Mouse (Mus musculus) neural tube, embryonic 11.5 days (tissue): ENCODE results near the gene Fmo3. TPM values are rescaled to one million over a fixed set of nuclear protein-coding genes. Genes with fewer than 3 reads are reported as not detected.

Experiments
- ATAC-seq: fragments of 200-750 bp; cut with Nextera tagmentation; 2 replicates; pipeline ENCODE4 v1.8.0; 2017; ENCODE audit warnings: moderate number of reproducible peaks, mild to moderate bottlenecking, moderate TSS enrichment, moderate library complexity; ENCODE audit not compliant: insufficient read depth, low FRiP score, low TSS enrichment
- DNase-seq: peaks from one replicate; pipeline ENCODE4 v3.0.0-alpha.2; 2015; ENCODE audit warnings: low spot score
- H3K27ac ChIP-seq: fragments of 300-500 bp; sonication (generic); 2 replicates; pipeline ENCODE4 v1.5.1; 2014; ENCODE audit warnings: low read depth, mild to moderate bottlenecking, low read length
- H3K27me3 ChIP-seq: fragments of 300-500 bp; sonication (generic); 2 replicates; pipeline ENCODE4 v1.6.1; 2014; ENCODE audit warnings: mild to moderate bottlenecking, low read length, mixed read lengths; ENCODE audit not compliant: control insufficient read depth, insufficient read depth
- H3K36me3 ChIP-seq: fragments of 300-500 bp; sonication (generic); 2 replicates; pipeline ENCODE4 v1.6.1; 2014; ENCODE audit warnings: mild to moderate bottlenecking, low read length, moderate library complexity, mixed read lengths; ENCODE audit not compliant: control insufficient read depth, insufficient read depth
- H3K4me1 ChIP-seq: fragments of 300-500 bp; sonication (generic); 2 replicates; pipeline ENCODE4 v1.6.1; 2014; ENCODE audit warnings: low read length, mixed read lengths; ENCODE audit not compliant: control insufficient read depth, insufficient read depth
- H3K4me2 ChIP-seq: fragments of 300-500 bp; sonication (generic); 2 replicates; pipeline ENCODE4 v1.6.1; 2014; ENCODE audit warnings: low read depth, mild to moderate bottlenecking, moderate library complexity
- H3K4me3 ChIP-seq: fragments of 300-500 bp; sonication (generic); 2 replicates; pipeline ENCODE4 v1.5.1; 2014; ENCODE audit warnings: low read depth, low read length
- H3K9ac ChIP-seq: fragments of 300-500 bp; sonication (generic); 2 replicates; pipeline ENCODE4 v1.6.1; 2014; ENCODE audit warnings: mild to moderate bottlenecking, low read length
- H3K9me3 ChIP-seq: fragments of 300-500 bp; sonication (generic); 2 replicates; pipeline ENCODE4 v1.6.1; 2016; ENCODE audit warnings: low read length; ENCODE audit not compliant: control insufficient read depth
- WGBS: fragments of 180-500 bp; shearing (Covaris S2); extraction: QIAGEN DNeasy Blood & Tissue Kit; methylation state at CpG from one replicate; pipeline ENCODE4 v1.1.7; 2014; 5-methylcytosine and 5-hydroxymethylcytosine counted together
- polyA plus RNA-seq: library from polyadenylated mRNA; unstranded; fragments of >200 nt; fragmentation: Nextera tagmentation; extraction: Ambion mirVana; gene quantifications from 2 replicates; pipeline ENCODE4 v1.2.1, GENCODE M21; 2014

The Fmo3 gene
- polyA plus RNA-seq, 1 experiment from 2014 or later, result not detected

DNA sequence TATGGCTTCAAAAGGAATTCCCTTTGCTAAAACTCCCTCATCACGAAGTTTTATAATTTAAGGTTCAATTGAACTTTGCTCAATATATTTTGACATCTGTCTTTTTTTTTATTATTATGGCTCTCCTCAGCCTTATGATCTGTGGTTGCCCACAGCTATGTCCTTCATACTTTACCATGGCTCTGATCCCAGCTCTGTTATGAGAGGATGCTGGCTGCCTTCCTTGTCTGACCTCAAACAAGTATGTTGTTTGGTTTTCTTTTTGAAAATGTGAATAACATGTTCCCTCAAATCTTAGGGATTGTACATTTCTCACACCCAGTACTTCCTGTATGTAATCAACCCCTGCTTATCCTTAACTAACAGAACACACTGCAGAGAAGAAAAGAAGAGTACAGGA is 26.9 kb downstream of the Fmo3 start:
- Histone ChIP-seq H3K4me1 (no peaks in the 10 kb centered on the region), H3K9me3 (no peaks in the 10 kb centered on the region), H3K27me3 (no peaks in the 10 kb centered on the region), H3K9ac (no peak overlapping the region), H3K27ac (no peak overlapping the region), H3K4me3 (no peak overlapping the region), H3K36me3 (no peaks in the 10 kb centered on the region), H3K4me2 (no peak overlapping the region)
- ATAC-seq, result no peak
- DNase-seq, result no peak
- 88% methylated on average over 1 of the region's 1 CpGs for WGBS

DNA sequence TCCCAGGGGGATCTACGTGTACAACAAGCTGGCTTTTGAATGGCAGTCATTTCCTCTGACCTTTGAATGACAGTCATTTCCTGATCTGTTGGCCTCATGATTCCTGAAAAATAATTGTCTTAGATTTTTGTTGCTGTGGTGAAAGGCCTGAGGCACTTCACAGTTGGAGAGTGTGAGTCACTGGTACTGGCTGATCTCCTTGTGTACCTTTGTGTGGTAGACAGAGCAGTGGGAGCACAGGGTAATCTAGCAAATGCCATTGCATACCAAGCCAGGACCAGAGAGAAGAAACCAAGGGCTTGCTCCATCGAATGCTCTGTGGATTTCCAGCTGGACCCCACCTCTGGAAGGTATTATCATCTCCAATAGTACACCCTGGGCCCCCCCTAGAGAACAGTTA is 31.2 kb downstream of the Fmo3 start:
- DNase-seq (no peak), ATAC-seq (no peak)
- Histone ChIP-seq H3K36me3 (no peaks in the 10 kb centered on the region), H3K27me3 (no peaks in the 10 kb centered on the region), H3K9me3 (no peaks in the 10 kb centered on the region), H3K4me3 (no peak overlapping the region), H3K4me2 (no peak overlapping the region), H3K4me1 (no peaks in the 10 kb centered on the region), H3K27ac (no peak overlapping the region), H3K9ac (no peak overlapping the region)
- 68% methylated on average over 2 of the region's 2 CpGs for WGBS

DNA sequence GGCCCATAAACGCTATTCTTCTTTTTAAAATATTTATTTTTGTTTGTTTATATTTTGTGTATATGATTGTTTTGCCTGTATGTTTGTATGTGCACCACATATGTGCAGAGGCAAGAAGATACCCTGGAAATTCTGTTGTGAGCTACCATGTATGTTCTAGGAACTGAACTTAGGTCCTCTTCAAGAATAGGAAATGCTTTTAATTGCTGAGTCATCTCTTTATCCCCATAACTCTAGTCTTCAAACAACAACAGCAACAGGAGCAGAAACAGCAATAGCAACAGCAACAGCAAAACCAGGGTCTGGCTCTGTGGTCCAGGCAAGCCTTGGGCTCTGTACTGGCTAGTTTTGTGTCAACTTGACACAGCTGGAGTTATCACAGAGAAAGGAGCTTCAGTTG is 34.6 kb downstream of the Fmo3 start:
- WGBS, result 91% methylated on average over 1 of the region's 1 CpGs
- Histone ChIP-seq H3K4me3 (no peak overlapping the region), H3K4me2 (no peak overlapping the region), H3K9me3 (no peaks in the 10 kb centered on the region), H3K36me3 (no peaks in the 10 kb centered on the region), H3K9ac (no peak overlapping the region), H3K4me1 (no peaks in the 10 kb centered on the region), H3K27me3 (no peaks in the 10 kb centered on the region), H3K27ac (no peak overlapping the region)
- no peak for DNase-seq
- ATAC-seq, result no peak

DNA sequence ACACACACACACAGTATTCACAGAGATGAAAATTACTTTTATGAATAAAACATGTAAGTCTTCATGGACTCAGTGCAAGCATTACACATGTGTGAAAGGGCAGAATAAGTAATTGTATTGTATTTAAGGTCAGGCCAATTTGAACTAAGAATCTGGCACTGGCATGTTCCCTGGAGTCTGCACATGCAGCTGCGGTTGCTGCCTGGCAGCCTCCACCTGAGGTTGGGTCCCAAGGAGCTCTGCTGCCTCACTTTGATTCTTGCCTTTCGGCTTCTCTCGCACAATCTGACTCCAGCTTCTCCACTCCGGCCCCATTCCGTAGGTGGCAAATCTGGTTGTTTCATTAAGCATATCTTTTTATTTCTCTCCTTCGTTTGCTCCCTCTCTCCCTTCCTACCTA is 36.4 kb downstream of the Fmo3 start:
- Histone ChIP-seq H3K9me3 (no peaks in the 10 kb centered on the region), H3K4me2 (no peak overlapping the region), H3K36me3 (no peaks in the 10 kb centered on the region), H3K27me3 (no peaks in the 10 kb centered on the region), H3K27ac (no peak overlapping the region), H3K4me3 (no peak overlapping the region), H3K9ac (no peak overlapping the region), H3K4me1 (no peaks in the 10 kb centered on the region)
- DNase-seq (no peak), ATAC-seq (peak; percentile 18; the same call in 1 of the 2 replicates)
- 90% methylated on average over 6 of the region's 6 CpGs for WGBS

DNA sequence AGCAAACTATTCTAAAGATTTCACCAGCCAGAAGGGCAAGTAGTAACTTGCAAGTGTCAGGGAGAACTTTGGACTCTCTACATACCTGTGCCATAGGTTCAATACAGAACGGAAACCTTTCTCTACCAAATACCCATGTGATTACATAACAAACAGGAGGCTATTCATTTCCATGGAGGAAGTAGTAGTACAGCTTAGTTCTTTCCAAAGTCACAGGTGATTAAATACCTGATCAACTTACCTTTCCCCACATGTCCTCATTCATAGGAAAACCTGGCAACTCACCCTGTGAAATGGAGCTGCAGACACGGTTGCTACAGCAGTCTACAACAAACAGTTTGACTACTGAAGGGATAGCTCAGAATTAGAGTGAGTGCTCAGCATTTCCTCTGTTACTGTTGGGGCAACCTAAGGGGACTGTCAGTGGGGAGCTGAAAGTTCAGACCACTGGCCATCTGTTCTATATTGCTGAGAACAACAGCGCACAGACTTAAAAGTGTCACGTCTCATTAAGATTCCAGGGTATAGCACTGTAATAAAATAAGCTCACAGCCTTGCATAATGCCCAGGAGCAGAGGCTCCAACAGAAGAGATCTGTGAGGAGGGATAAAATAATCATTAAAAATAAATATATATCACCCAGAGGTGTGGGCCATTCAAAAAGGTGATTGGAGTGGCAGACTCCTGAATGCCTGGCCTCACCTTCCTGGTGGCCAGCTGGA is 37.3 kb downstream of the Fmo3 start:
- Histone ChIP-seq H3K27ac (no peak overlapping the region), H3K4me3 (no peak overlapping the region), H3K4me1 (no peaks in the 10 kb centered on the region), H3K9me3 (no peaks in the 10 kb centered on the region), H3K36me3 (no peaks in the 10 kb centered on the region), H3K9ac (no peak overlapping the region), H3K27me3 (no peaks in the 10 kb centered on the region), H3K4me2 (no peak overlapping the region)
- WGBS, result 58% methylated on average over 4 of the region's 4 CpGs
- DNase-seq (no peak), ATAC-seq (peak; percentile 39)

DNA sequence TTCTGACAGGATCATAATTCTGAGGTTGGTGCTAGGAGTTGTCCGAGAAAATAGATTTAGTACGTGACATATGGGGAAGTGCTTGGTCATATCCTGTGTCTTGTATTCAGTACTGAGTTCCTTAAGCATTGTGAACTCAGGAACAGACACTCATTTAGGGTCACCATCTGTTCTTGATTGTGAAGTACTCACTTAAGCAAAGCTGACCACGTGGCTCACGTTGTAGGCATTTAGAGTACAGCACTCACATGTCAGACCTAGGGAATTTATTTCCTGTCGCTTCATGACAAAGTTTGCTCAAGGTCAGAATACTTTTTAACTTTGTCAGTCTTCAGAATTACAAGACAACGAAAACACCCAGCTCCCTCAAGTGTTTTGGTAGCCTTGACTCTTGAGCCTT is 40.6 kb downstream of the Fmo3 start:
- Histone ChIP-seq H3K9ac (no peak overlapping the region), H3K27me3 (no peaks in the 10 kb centered on the region), H3K36me3 (no peaks in the 10 kb centered on the region), H3K4me1 (no peaks in the 10 kb centered on the region), H3K9me3 (no peaks in the 10 kb centered on the region), H3K4me2 (no peak overlapping the region), H3K27ac (no peak overlapping the region), H3K4me3 (no peak overlapping the region)
- DNase-seq, result no peak
- no peak for ATAC-seq
- 54% methylated on average over 6 of the region's 6 CpGs for WGBS

DNA sequence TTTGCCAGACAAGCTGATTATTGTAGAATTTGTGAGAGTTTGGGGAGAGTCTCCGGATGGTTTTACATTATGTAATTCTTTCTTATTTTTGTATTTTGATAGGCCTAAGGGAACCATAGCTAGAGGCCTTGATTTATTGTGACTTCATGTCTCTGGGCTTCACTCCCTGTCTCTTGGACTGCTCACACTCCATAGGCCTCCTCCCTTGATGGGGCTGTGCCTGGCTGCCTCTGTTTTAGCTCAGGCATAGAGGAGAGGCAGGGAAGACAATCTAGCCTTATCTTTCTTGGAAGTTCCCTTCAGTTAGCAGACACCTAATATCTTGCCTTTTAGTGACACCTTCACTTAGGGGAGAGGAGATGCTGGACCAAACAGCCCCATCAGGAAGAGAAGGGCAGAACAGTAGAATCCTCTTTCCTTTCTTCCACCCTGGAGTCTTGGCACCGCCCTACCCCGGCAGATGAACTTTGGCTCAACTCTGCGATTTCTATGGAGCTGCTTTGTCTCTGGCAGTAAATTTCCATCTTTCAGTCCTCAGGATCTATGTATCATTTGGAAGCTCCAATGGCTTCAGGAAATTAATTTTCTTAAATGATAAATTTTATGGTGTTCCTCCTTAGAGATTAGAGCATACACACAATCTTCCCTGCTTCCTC is 45.5 kb downstream of the Fmo3 start:
- no peak overlapping the region for H3K9ac ChIP-seq
- H3K4me3 ChIP-seq, result no peak overlapping the region
- ATAC-seq (no peak), DNase-seq (no peak)
- no peaks in the 10 kb centered on the region for H3K9me3 ChIP-seq
- H3K4me2 ChIP-seq, result no peak overlapping the region
- no peak overlapping the region for H3K27ac ChIP-seq
- no peaks in the 10 kb centered on the region for H3K36me3 ChIP-seq
- H3K4me1 ChIP-seq, result no peaks in the 10 kb centered on the region
- 86% methylated on average over 4 of the region's 4 CpGs for whole genome bisulfite sequencing
- H3K27me3 ChIP-seq, result no peaks in the 10 kb centered on the region

DNA sequence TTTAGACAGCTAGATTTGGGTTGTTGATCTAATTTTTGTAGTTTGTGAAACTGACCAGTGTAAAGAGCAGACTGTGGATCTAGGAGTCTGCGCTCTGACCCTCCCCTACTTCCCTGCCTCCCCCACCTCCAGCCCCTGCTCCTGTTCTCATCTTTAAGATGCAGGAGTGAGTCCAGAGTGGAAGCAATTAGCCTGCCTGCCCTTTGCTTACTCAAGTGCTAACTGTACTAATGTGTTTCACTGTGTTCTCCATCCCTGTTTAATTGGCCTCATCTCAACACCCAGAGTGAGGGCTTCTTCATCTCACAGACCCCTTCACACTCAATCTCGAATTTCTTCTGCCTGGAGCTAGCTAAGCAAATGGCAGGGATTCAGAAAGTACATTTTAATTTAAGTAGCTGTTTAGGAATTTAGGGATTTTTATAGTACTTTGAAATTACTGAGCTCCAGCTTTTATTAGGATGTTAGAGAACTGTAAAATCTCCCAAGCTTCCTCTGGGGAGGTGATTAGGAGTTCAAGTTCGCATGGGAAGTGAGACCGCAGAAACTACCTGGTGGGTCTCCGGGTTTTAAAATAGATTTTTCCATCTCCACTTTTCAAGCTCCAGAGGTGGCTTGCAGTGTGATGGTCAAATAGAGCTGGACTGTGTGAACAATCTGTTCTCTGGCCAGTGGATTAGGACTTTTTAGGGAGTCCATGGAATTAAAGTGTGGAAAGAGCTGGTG is 46.2 kb downstream of the Fmo3 start:
- ATAC-seq, result no peak
- no peaks in the 10 kb centered on the region for H3K27me3 ChIP-seq
- no peak overlapping the region for H3K9ac ChIP-seq
- H3K4me1 ChIP-seq, result no peaks in the 10 kb centered on the region
- H3K4me2 ChIP-seq, result no peak overlapping the region
- H3K4me3 ChIP-seq, result no peak overlapping the region
- DNase-seq, result no peak
- no peaks in the 10 kb centered on the region for H3K36me3 ChIP-seq
- H3K27ac ChIP-seq, result no peak overlapping the region
- no peaks in the 10 kb centered on the region for H3K9me3 ChIP-seq
- 81% methylated on average over 5 of the region's 5 CpGs for WGBS

DNA sequence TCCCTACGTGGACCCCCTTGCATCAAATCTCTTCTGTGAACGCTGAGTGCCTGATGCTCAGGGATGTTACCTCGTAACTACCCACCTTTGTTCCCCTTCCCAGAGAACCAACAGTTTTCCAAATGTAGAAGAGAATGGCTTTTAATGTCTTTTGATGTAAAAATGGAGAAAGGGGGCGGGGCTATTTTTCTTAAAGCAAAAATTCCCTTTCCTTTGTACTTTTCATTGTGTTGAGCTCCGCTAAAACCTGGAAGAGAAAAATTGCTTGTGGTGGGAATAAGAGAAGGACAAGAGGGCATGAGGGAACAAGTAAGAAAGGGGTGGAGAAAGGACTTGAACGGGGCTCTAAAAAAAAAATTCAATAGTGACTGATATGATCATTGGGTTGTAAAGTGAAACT is 46.9 kb downstream of the Fmo3 start, which contains the start of gene Fmo6:
Gene Fmo6 (minus strand): TSS at position 101 of the 400 bp plus-strand sequence.
- WGBS, result 93% methylated on average over 6 of the region's 6 CpGs

More for the DNA sequence above, 46.9 kb downstream of the Fmo3 start, which contains the start of gene Fmo6:
- Histone ChIP-seq H3K27me3 (no peaks in the 10 kb centered on the region), H3K27ac (no peak within 1 kb of the TSS), H3K36me3 (no peaks in the 10 kb centered on the region), H3K4me2 (no peak within 1 kb of the TSS), H3K9ac (no peak within 1 kb of the TSS), H3K9me3 (no peaks in the 10 kb centered on the region), H3K4me3 (no peak within 1 kb of the TSS), H3K4me1 (no peaks in the 10 kb centered on the region)
- ATAC-seq, result no peak
- no peak for DNase-seq
